In genomic region chr3:87082235-87082634, GRCm38 (mm10) we compare ENCODE assay signal across 9 mouse cellular contexts.
DNase-seq lines count a peak whose midpoint lies in the region; ATAC-seq and TF ChIP-seq lines count a peak whose summit lies in the region.
"Had no signal": no experiment of that assay in that cellular context is flagged by ENCODE, and none has a peak within 500 bp of the region (broad histone marks: within the 10 kb centered on the region; RNA-seq: fewer than 3 reads in every experiment).

No protein-coding gene starts in this region.

- H3K4me2 ChIP-seq in hindbrain, embryonic 11.5 days (replicated peaks; ENCODE audit: low read depth, low read length), result no peak overlapping the region
- no peak overlapping the region for H3K4me2 ChIP-seq in hindbrain, embryonic 12.5 days (replicated peaks)
- H3K4me2 ChIP-seq: embryonic facial prominence, embryonic 15.5 days had no signal

- TF ChIP-seq CTCF in embryonic fibroblast, embryonic 13.5 days (IDR thresholded peaks at IDR 0.05; ENCODE audit: borderline replicate concordance, insufficient read depth, low read length), result peak; percentile 74

- no peak for TF ChIP-seq POLR2A in embryonic fibroblast, embryonic 13.5 days (IDR thresholded peaks at IDR 0.05; ENCODE audit: low read depth, low read length)

- H3K27ac ChIP-seq in hindbrain, embryonic 11.5 days (ENCODE audit: low read depth, low read length), result no peak overlapping the region
- H3K27ac ChIP-seq in hindbrain, embryonic 12.5 days, result no peak overlapping the region
- no peak overlapping the region for H3K27ac ChIP-seq in embryonic fibroblast, embryonic 13.5 days (ENCODE audit: insufficient read depth, low read length)
- H3K27ac ChIP-seq: embryonic facial prominence, embryonic 15.5 days had no signal

- H3K9ac ChIP-seq in hindbrain, embryonic 11.5 days (ENCODE audit: low read depth, low read length), result no peak overlapping the region
- no peak overlapping the region for H3K9ac ChIP-seq in hindbrain, embryonic 12.5 days
- H3K9ac ChIP-seq: embryonic facial prominence, embryonic 15.5 days had no signal

- ATAC-seq in hindbrain, embryonic 11.5 days (ENCODE audit: low FRiP score), result no peak
- no peak for ATAC-seq in hindbrain, embryonic 12.5 days (ENCODE audit: low FRiP score)

- peaks cover 13% of the 10 kb centered on the region; the same call in 1 of the 2 replicates for H3K36me3 ChIP-seq in hindbrain, embryonic 11.5 days (ENCODE audit: control insufficient read depth, insufficient read depth, low read length)
- peaks cover 69% of the 10 kb centered on the region for H3K36me3 ChIP-seq in hindbrain, embryonic 12.5 days

- no peaks in the 10 kb centered on the region for H3K27me3 ChIP-seq in hindbrain, embryonic 11.5 days (ENCODE audit: control insufficient read depth, insufficient read depth, low read length)
- no peaks in the 10 kb centered on the region for H3K27me3 ChIP-seq in hindbrain, embryonic 12.5 days
- H3K27me3 ChIP-seq: embryonic facial prominence, embryonic 15.5 days had no signal

- peak; percentile 81 for DNase-seq in hindbrain, embryonic 11.5 days (ENCODE audit: low spot score)
- DNase-seq in A20 (ENCODE audit: low read depth, low spot score), result peak; percentile 50
- DNase-seq in R1 (ENCODE audit: low read depth, low spot score), result peak; percentile 81
- peak; percentile 52 for DNase-seq in kidney, postnatal 14 days
- DNase-seq in naive thymus-derived CD4-positive, alpha-beta T cell, adult 2 months (ENCODE audit: low read depth), result peak; percentile 38
- no peak for DNase-seq in right cerebral cortex, postnatal 10 days (ENCODE audit: low spot score in 2 of 2)

- WGBS in hindbrain, embryonic 11.5 days, result 77% methylated on average over 3 of the region's 3 CpGs
- WGBS in hindbrain, embryonic 12.5 days, result 72% methylated on average over 3 of the region's 3 CpGs

- H3K4me3 ChIP-seq in hindbrain, embryonic 11.5 days (ENCODE audit: low read depth, low read length), result no peak overlapping the region
- H3K4me3 ChIP-seq in hindbrain, embryonic 12.5 days, result no peak overlapping the region
- no peak overlapping the region for H3K4me3 ChIP-seq in embryonic fibroblast, embryonic 13.5 days (ENCODE audit: insufficient read depth, low read length)
- H3K4me3 ChIP-seq: embryonic facial prominence, embryonic 15.5 days had no signal

- no peaks in the 10 kb centered on the region for H3K4me1 ChIP-seq in hindbrain, embryonic 11.5 days (replicated peaks; ENCODE audit: control insufficient read depth, insufficient read depth, low read length)
- no peaks in the 10 kb centered on the region; the same call in 1 of the 2 replicates for H3K4me1 ChIP-seq in hindbrain, embryonic 12.5 days
- no peaks in the 10 kb centered on the region for H3K4me1 ChIP-seq in embryonic fibroblast, embryonic 13.5 days (ENCODE audit: control insufficient read depth, insufficient read depth, low read length)
- H3K4me1 ChIP-seq: embryonic facial prominence, embryonic 15.5 days had no signal

- H3K9me3 ChIP-seq in hindbrain, embryonic 11.5 days (ENCODE audit: control insufficient read depth, low read length), result no peaks in the 10 kb centered on the region
- no peaks in the 10 kb centered on the region for H3K9me3 ChIP-seq in hindbrain, embryonic 12.5 days (replicated peaks)
- H3K9me3 ChIP-seq: embryonic facial prominence, embryonic 15.5 days had no signal

Comparison
In these comparisons a context has a peak if more than half of its experiments do, and no peak if none do; other contexts are left out.
1. DNase-seq: peak in hindbrain, embryonic 11.5 days (single experiment), A20 (single experiment), R1 (single experiment), kidney, postnatal 14 days (single experiment) and naive thymus-derived CD4-positive, alpha-beta T cell, adult 2 months (single experiment); none in right cerebral cortex, postnatal 10 days (0 of 2).